Mouse (Mus musculus): Measurements from ENCODE around the gene Mlst8. TPM values are rescaled to one million over a fixed set of nuclear protein-coding genes. Genes with fewer than 3 reads are reported as not detected.

The Mlst8 gene
- polyA plus RNA-seq, 1 experiment from 2014 or later: 29.8 TPM

DNA sequence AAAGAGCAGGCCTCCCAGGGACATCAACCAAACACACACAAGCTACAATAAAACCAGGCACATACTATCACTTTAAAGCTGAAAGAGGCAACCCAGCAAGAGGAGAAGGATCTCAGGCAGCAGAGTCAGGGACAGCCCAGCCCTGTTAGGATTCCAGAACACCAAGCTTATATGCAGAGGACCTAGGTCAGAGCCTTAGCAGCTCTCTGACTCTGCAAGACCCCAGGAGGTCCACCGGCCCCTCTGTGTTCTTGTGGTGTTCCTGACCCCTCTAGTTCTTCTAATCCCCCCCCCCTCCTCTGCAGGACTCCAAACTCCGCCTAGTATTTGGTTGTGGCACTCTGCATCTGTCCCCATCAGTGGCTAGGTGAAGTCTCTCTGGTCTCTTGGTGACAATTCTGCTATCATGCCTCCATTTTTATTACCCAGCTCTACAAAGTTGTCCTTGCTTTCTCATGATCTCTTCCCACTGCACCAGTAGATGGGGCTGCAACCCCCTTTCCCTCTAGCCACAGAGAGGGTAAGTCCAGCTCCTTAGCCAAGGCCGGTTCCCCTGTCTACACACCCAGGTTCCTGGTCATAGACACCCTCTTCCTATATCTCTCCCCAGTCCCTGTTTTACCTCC lies 1.4 kb upstream of the Mlst8 start:
- Histone ChIP-seq H3K27ac (ENCODE audit: low read length) (no peak overlapping the region), H3K4me2 (ENCODE audit: low read depth, low read length) (no peak overlapping the region)
- WGBS: 34% methylated on average over 3 of the region's 3 CpGs

DNA sequence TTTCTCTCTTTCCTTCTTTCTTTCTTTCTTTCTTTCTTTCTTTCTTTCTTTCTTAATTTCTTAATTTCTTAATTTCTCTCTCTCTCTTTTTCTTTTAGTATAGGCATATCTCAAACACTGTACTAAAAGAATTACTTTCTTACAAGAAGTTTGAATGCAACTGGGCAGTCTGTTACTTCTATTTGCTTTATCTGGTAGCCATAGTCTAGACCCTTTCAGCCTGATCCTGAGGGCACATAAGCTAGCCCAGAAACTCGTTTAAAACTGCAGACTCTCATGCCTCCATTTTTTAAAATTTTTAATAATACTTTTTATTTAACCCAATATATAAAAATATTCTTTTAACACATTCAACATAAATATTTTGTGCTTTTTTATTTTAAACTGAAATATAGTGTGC lies 553 bp upstream of the Mlst8 start:
- Histone ChIP-seq H3K4me1 (replicated peaks; ENCODE audit: control insufficient read depth, insufficient read depth, low read length) (peaks cover 10% of the 10 kb centered on the region), H3K9me3 (ENCODE audit: control insufficient read depth, low read length) (no peaks in the 10 kb centered on the region), H3K27ac (ENCODE audit: low read length) (peak overlapping the region; percentile 59; the same call in 1 of the 2 replicates), H3K36me3 (ENCODE audit: control insufficient read depth, insufficient read depth, low read length) (peaks cover 23% of the 10 kb centered on the region), H3K4me3 (ENCODE audit: low read length) (peak overlapping the region; percentile 88), H3K4me2 (ENCODE audit: low read depth, low read length) (peak overlapping the region; percentile 45), H3K27me3 (ENCODE audit: control insufficient read depth, insufficient read depth, low read depth, low read length) (no peaks in the 10 kb centered on the region), H3K9ac (ENCODE audit: low read length) (peak overlapping the region; percentile 53)
- no peak for ATAC-seq (ENCODE audit: low read depth)
- WGBS: 13% methylated on average over 1 of the region's 1 CpGs

More for the DNA sequence above, 1.4 kb upstream of the Mlst8 start:
- Histone ChIP-seq H3K9me3 (ENCODE audit: control insufficient read depth, low read length) (no peaks in the 10 kb centered on the region), H3K36me3 (ENCODE audit: control insufficient read depth, insufficient read depth, low read length) (peaks cover 16% of the 10 kb centered on the region), H3K9ac (ENCODE audit: low read length) (no peak overlapping the region), H3K4me3 (ENCODE audit: low read length) (no peak overlapping the region), H3K4me1 (replicated peaks; ENCODE audit: control insufficient read depth, insufficient read depth, low read length) (peaks cover 10% of the 10 kb centered on the region), H3K27me3 (ENCODE audit: control insufficient read depth, insufficient read depth, low read depth, low read length) (no peaks in the 10 kb centered on the region)
- no peak for ATAC-seq (ENCODE audit: low read depth)

DNA sequence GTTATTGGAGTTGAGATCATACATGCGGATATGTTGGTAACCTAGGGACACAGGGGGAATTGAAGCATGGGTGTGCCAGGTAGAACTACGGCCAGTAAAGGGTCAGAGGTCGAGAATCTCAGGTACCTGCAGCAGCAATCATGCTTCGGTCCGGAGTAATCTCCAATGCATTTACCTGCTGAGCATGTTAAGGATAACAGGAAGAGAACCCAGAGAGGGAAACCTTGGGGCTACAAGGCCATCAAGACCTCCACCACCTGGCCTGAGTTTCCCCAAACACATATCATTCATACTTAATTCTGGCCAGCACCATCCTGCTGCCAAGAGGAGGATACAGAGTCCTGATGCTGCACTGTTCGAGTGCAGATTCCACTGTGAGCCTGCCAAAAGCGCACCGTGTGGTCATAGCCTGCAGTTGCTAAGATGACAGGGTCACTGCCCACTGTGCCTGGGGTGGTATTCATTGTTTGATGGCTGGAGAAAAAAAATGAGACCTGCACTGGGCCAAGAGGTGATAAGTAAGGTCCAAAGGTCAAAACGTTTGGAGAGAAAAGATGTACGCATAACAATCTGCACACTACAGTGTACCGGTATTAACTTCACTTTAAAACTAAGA lies 785 bp downstream of the Mlst8 start:
- H3K4me2 ChIP-seq (ENCODE audit: low read depth, low read length): peak overlapping the region; percentile 51
- H3K27me3 ChIP-seq (ENCODE audit: control insufficient read depth, insufficient read depth, low read depth, low read length): no peaks in the 10 kb centered on the region
- H3K4me1 ChIP-seq (replicated peaks; ENCODE audit: control insufficient read depth, insufficient read depth, low read length): peaks cover 10% of the 10 kb centered on the region
- H3K9ac ChIP-seq (ENCODE audit: low read length): peak overlapping the region; percentile 86
- H3K9me3 ChIP-seq (ENCODE audit: control insufficient read depth, low read length): no peaks in the 10 kb centered on the region
- peak overlapping the region; percentile 88 for H3K4me3 ChIP-seq (ENCODE audit: low read length)
- 36% methylated on average over 11 of the region's 11 CpGs for WGBS
- 0 out of 2 replicates have a peak, but pooled peaks have one; percentile 3 for ATAC-seq (ENCODE audit: low read depth)
- H3K36me3 ChIP-seq (ENCODE audit: control insufficient read depth, insufficient read depth, low read length): peaks cover 23% of the 10 kb centered on the region
- no peak overlapping the region for H3K27ac ChIP-seq (ENCODE audit: low read length)

DNA sequence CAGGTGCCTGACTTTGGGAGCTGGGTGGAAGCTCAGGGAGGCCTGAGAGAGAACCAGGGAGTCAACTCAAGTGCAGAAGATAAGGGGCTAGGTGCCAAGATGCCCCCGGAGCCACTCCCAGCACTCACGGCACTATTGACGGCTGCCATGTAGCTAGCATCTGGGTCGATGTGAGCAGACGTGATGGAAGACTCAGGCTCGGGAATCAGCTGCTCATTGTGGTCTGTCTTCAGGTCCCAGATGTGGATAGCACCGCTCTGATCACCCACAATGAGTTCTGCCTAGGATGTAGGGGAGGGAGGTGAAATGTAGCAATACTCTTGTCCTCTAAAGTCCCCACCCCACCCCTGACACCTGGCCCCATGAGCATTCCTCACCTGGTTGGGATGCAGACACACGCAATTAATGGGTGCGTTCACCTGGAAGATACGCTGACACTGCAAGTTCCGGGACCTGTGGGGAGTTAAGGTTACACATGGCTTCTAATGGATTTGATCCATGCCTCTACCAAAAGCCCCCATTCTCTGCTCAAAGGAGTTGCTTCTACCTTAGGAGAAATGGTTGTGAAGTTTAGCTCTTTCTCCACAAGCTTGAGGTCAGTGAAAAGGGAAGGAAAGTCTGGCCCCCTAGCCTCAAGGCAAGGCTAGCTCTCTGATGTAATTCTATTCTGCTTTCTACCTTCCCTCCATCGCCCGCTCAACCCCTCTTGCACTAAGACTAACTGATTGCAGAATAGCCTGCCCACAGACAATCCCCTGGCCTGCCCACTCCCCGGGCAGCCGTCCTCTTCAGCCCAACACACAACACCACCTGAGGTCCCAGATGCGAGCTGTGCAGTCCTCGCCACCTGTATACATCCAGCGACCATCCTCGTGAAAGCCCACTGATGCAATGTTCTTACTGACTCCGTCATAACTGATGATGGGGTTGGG lies 1.6 kb downstream of the Mlst8 start:
- ATAC-seq (ENCODE audit: low read depth): no peak
- WGBS: 90% methylated on average over 20 of the region's 20 CpGs
- Histone ChIP-seq H3K27me3 (ENCODE audit: control insufficient read depth, insufficient read depth, low read depth, low read length) (no peaks in the 10 kb centered on the region), H3K36me3 (ENCODE audit: control insufficient read depth, insufficient read depth, low read length) (peaks cover 23% of the 10 kb centered on the region), H3K4me1 (replicated peaks; ENCODE audit: control insufficient read depth, insufficient read depth, low read length) (peaks cover 18% of the 10 kb centered on the region), H3K4me2 (ENCODE audit: low read depth, low read length) (no peak overlapping the region), H3K27ac (ENCODE audit: low read length) (no peak overlapping the region), H3K4me3 (ENCODE audit: low read length) (no peak overlapping the region; the same call in 1 of the 2 replicates), H3K9me3 (ENCODE audit: control insufficient read depth, low read length) (no peaks in the 10 kb centered on the region), H3K9ac (ENCODE audit: low read length) (no peak overlapping the region)

DNA sequence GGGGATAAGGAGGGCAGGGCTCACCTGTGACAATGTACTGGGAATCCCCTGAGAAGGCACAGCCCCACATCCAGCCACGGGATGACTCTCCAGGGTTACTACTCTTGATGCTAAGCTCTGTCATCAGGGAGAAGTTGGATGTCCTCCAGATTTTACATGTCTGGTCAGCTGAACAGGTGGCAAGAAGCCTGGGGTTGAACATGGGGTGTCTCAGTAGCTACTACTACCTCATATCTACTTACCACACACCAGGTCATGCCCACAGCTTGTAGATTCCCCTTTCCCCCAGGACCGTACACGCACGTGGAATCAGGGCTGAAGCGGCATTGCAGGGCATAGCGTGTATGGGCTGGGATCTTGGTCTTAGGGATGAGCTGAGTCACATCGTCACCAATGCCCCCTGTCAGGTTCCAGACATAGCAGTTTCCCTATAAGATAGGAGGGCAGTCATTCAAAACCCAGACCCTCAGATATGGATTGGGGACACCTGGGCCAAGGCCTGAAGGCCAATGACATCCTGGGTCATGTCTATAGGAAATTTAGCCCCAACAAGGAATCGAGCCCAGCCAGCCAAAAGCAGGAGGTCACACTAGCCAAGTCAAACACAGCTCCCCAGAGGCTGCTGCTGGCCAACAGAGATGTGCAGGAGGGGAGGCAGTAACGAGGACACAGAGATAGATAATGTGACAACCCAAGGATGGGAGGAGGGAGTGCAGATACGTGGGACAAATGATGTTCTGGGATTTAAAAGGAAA lies 2.7 kb downstream of the Mlst8 start:
- Histone ChIP-seq H3K27me3 (ENCODE audit: control insufficient read depth, insufficient read depth, low read depth, low read length) (no peaks in the 10 kb centered on the region), H3K27ac (ENCODE audit: low read length) (no peak overlapping the region), H3K4me2 (ENCODE audit: low read depth, low read length) (no peak overlapping the region), H3K9ac (ENCODE audit: low read length) (no peak overlapping the region), H3K36me3 (ENCODE audit: control insufficient read depth, insufficient read depth, low read length) (peaks cover 23% of the 10 kb centered on the region), H3K4me3 (ENCODE audit: low read length) (no peak overlapping the region), H3K9me3 (ENCODE audit: control insufficient read depth, low read length) (no peaks in the 10 kb centered on the region), H3K4me1 (replicated peaks; ENCODE audit: control insufficient read depth, insufficient read depth, low read length) (peaks cover 29% of the 10 kb centered on the region)
- WGBS: 87% methylated on average over 10 of the region's 10 CpGs
- no peak for ATAC-seq (ENCODE audit: low read depth)

DNA sequence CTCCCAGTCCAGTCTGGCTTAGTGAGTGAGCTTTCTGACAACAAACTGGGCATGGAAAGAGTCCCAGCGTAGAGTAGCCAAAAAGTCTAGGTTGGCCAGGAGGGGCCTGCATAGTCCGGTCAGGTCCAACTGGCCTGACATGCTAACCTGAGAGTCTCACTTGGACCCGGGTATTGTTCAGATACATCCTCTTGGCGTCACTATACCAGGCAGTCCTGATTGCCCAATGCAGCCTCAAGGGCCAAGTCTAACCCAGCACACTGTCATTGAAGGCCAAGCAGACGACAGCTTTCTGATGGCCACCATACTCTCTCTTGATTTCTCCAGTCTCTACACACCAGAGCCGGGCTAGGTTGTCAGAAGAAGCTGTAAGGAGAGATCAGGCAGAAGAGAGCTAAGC lies 3.3 kb downstream of the Mlst8 start:
- Histone ChIP-seq H3K4me2 (ENCODE audit: low read depth, low read length) (no peak overlapping the region), H3K9ac (ENCODE audit: low read length) (no peak overlapping the region), H3K27ac (ENCODE audit: low read length) (no peak overlapping the region), H3K9me3 (ENCODE audit: control insufficient read depth, low read length) (no peaks in the 10 kb centered on the region), H3K4me1 (replicated peaks; ENCODE audit: control insufficient read depth, insufficient read depth, low read length) (peaks cover 33% of the 10 kb centered on the region), H3K27me3 (ENCODE audit: control insufficient read depth, insufficient read depth, low read depth, low read length) (no peaks in the 10 kb centered on the region), H3K4me3 (ENCODE audit: low read length) (no peak overlapping the region), H3K36me3 (ENCODE audit: control insufficient read depth, insufficient read depth, low read length) (peaks cover 23% of the 10 kb centered on the region)
- no peak for ATAC-seq (ENCODE audit: low read depth)
- WGBS: 90% methylated on average over 6 of the region's 6 CpGs

DNA sequence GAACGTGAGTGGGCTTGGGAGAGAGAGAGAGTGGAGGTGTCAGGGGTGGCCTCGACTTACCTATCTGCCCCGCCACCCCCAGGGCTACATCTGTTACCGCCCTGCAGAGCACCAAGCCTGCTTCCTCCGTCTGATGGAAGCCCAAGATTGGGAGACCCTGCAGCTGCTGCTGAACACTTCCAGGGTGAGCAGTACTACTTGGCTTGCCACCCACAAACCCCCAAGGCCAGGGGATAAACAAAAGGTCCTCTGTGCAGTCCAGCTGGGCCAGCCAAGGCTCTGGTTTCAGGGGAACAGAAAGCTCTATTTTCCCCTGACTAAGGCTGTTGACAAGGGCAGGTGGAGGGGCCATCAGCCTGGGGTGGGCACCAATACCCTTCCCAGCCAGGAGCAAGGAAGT lies 4.3 kb downstream of the Mlst8 start:
- Histone ChIP-seq H3K27ac (ENCODE audit: low read length) (no peak overlapping the region), H3K4me3 (ENCODE audit: low read length) (no peak overlapping the region), H3K9ac (ENCODE audit: low read length) (no peak overlapping the region), H3K36me3 (ENCODE audit: control insufficient read depth, insufficient read depth, low read length) (peaks cover 23% of the 10 kb centered on the region), H3K9me3 (ENCODE audit: control insufficient read depth, low read length) (no peaks in the 10 kb centered on the region), H3K27me3 (ENCODE audit: control insufficient read depth, insufficient read depth, low read depth, low read length) (no peaks in the 10 kb centered on the region), H3K4me1 (replicated peaks; ENCODE audit: control insufficient read depth, insufficient read depth, low read length) (peaks cover 29% of the 10 kb centered on the region), H3K4me2 (ENCODE audit: low read depth, low read length) (no peak overlapping the region)
- ATAC-seq (ENCODE audit: low read depth): no peak
- WGBS: 86% methylated on average over 5 of the region's 5 CpGs

DNA sequence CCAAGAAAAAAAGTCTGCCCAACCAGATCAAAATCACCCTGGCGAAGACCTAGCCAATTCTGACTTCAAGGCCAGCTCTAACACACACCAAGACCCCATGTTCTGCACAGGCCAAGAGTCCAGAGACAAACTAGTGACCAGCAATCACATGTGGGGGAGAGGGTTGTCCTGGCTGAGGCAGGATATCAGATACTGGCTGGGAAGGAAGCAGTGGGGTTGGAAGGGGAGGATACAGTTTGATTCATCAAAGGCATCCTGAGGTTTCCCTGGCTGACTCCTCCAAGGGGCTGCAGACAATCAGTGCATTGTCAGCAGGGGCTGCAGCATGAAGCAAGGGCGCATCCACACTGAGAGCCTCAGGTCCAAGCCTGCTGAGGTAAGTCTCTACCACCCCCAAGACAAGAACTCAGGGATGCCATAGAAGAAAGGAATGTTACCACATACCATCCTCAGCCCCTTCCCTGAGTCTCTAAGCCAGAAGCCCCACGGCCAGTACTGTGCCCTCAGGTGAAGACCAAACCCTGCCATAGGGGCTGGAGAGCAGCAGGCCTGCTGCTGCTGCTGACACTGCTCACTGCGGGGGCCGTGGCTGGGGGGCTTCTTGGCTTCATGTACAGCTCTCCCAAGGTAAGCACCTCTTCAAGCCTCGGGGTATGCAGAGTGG lies 5.1 kb downstream of the Mlst8 start, which contains the start of gene Bricd5:
Gene Bricd5 (plus strand): TSS at position 273 of the 664 bp plus-strand sequence.
- H3K4me2 ChIP-seq (ENCODE audit: low read depth, low read length): no peak within 1 kb of the TSS
- no peak within 1 kb of the TSS for H3K9ac ChIP-seq (ENCODE audit: low read length)
- no peak for ATAC-seq (ENCODE audit: low read depth)
- no peaks in the 10 kb centered on the region for H3K9me3 ChIP-seq (ENCODE audit: control insufficient read depth, low read length)
- WGBS: 74% methylated on average over 6 of the region's 6 CpGs
- H3K27me3 ChIP-seq (ENCODE audit: control insufficient read depth, insufficient read depth, low read depth, low read length): no peaks in the 10 kb centered on the region
- peaks cover 23% of the 10 kb centered on the region for H3K36me3 ChIP-seq (ENCODE audit: control insufficient read depth, insufficient read depth, low read length)
- H3K4me3 ChIP-seq (ENCODE audit: low read length): no peak within 1 kb of the TSS
- peaks cover 29% of the 10 kb centered on the region for H3K4me1 ChIP-seq (replicated peaks; ENCODE audit: control insufficient read depth, insufficient read depth, low read length)
- H3K27ac ChIP-seq (ENCODE audit: low read length): no peak within 1 kb of the TSS
